Mouse (Mus musculus) forebrain, embryonic 10.5 days (tissue): ENCODE measurements around the gene Rps6kc1. TPM values are rescaled to one million over a fixed set of nuclear protein-coding genes. Genes with fewer than 3 reads are reported as not detected.

ENCODE experiments used
- DNase-seq: peaks from one replicate; pipeline ENCODE4 v3.0.0-alpha.2; 2017; ENCODE audit warnings: low spot score; ENCODE audit errors: extremely low spot score
- H3K27ac ChIP-seq: fragments of 300-500 bp; sonication (generic); 2 replicates; pipeline ENCODE4 v1.5.1; 2016; ENCODE audit warnings: mild to moderate bottlenecking
- H3K27me3 ChIP-seq: fragments of 300-500 bp; sonication (generic); 2 replicates; pipeline ENCODE4 v1.6.1; 2016; ENCODE audit warnings: mild to moderate bottlenecking; ENCODE audit not compliant: poor library complexity, severe bottlenecking
- H3K36me3 ChIP-seq: fragments of 300-500 bp; sonication (generic); replicated peaks from 2 replicates; pipeline ENCODE4 v1.6.1; 2016; ENCODE audit warnings: mild to moderate bottlenecking, moderate library complexity
- H3K4me1 ChIP-seq: fragments of 300-500 bp; sonication (generic); 2 replicates; pipeline ENCODE4 v1.6.1; 2016
- H3K4me3 ChIP-seq: fragments of 300-500 bp; sonication (generic); 2 replicates; pipeline ENCODE4 v1.5.1; 2016; ENCODE audit warnings: mild to moderate bottlenecking, moderate library complexity
- H3K9me3 ChIP-seq: fragments of 300-500 bp; sonication (generic); 2 replicates; pipeline ENCODE4 v1.6.1; 2016; ENCODE audit warnings: mild to moderate bottlenecking, moderate library complexity
- WGBS: fragments of 180-500 bp; shearing (Covaris S2); methylation state at CpG from one replicate; pipeline ENCODE4 v1.1.7; 2016; 5-methylcytosine and 5-hydroxymethylcytosine counted together
- polyA plus RNA-seq: library from polyadenylated mRNA; unstranded; fragments of >200 nt; fragmentation: Nextera tagmentation; extraction: Ambion mirVana; gene quantifications from 2 replicates; pipeline ENCODE4 v1.2.1, GENCODE M21; 2016

Rps6kc1 gene
- polyA plus RNA-seq, 1 experiment from 2014 or later: 17.3 TPM

GRCm38 (mm10) chr1:190816141-190816540 lies 95.4 kb downstream of the Rps6kc1 start:
- Histone ChIP-seq H3K27ac (no peak overlapping the region), H3K4me3 (no peak overlapping the region), H3K4me1 (peaks cover 9% of the 10 kb centered on the region), H3K9me3 (no peaks in the 10 kb centered on the region), H3K36me3 (0 out of 2 replicates have a peak, but pooled peaks cover 2% of the 10 kb centered on the region), H3K27me3 (no peaks in the 10 kb centered on the region)
- 88% methylated on average over 11 of the region's 11 CpGs for WGBS
- no peak for DNase-seq

GRCm38 (mm10) chr1:190810408-190810807 lies 101.2 kb downstream of the Rps6kc1 start:
- WGBS: 82% methylated on average over 6 of the region's 6 CpGs
- Histone ChIP-seq H3K4me3 (no peak overlapping the region), H3K36me3 (peaks cover 9% of the 10 kb centered on the region; the same call in 1 of the 2 replicates), H3K27me3 (no peaks in the 10 kb centered on the region), H3K27ac (no peak overlapping the region), H3K4me1 (peaks cover 24% of the 10 kb centered on the region), H3K9me3 (no peaks in the 10 kb centered on the region)
- DNase-seq: no peak

GRCm38 (mm10) chr1:190808766-190809221 lies 102.8 kb downstream of the Rps6kc1 start:
- H3K9me3 ChIP-seq: no peaks in the 10 kb centered on the region
- peaks cover 9% of the 10 kb centered on the region; the same call in 1 of the 2 replicates for H3K36me3 ChIP-seq
- H3K27ac ChIP-seq: 0 out of 2 replicates have a peak overlapping the region, but pooled peaks have one; percentile 25
- 48% methylated on average over 19 of the region's 19 CpGs for WGBS
- H3K4me3 ChIP-seq: no peak overlapping the region
- peaks cover 18% of the 10 kb centered on the region for H3K4me1 ChIP-seq
- DNase-seq: no peak
- H3K27me3 ChIP-seq: no peaks in the 10 kb centered on the region

- no peaks in the 10 kb centered on the region for H3K9me3 ChIP-seq
- peaks cover 9% of the 10 kb centered on the region; the same call in 1 of the 2 replicates for H3K36me3 ChIP-seq
- no peak overlapping the region for H3K27ac ChIP-seq
- DNase-seq: no peak
- no peak overlapping the region for H3K4me3 ChIP-seq
- WGBS: 93% methylated on average over 8 of the region's 8 CpGs
- no peaks in the 10 kb centered on the region for H3K27me3 ChIP-seq
- peaks cover 14% of the 10 kb centered on the region for H3K4me1 ChIP-seq
Observed at GRCm38 (mm10) chr1:190806817-190807216, 104.8 kb downstream of the Rps6kc1 start.

- peaks cover 17% of the 10 kb centered on the region for H3K36me3 ChIP-seq
- H3K4me1 ChIP-seq: peaks cover 9% of the 10 kb centered on the region
- DNase-seq: no peak
- no peak overlapping the region for H3K4me3 ChIP-seq
- WGBS: 91% methylated on average over 11 of the region's 11 CpGs
- H3K9me3 ChIP-seq: no peaks in the 10 kb centered on the region
- H3K27ac ChIP-seq: no peak overlapping the region
- no peaks in the 10 kb centered on the region for H3K27me3 ChIP-seq
Observed at GRCm38 (mm10) chr1:190798668-190799067, 112.9 kb downstream of the Rps6kc1 start.

- no peak overlapping the region for H3K4me3 ChIP-seq
- 81% methylated on average over 11 of the region's 11 CpGs for WGBS
Observed at GRCm38 (mm10) chr1:190797483-190798058, 114.0 kb downstream of the Rps6kc1 start.

GRCm38 (mm10) chr1:190796745-190797482 lies 114.7 kb downstream of the Rps6kc1 start:
- peaks cover 9% of the 10 kb centered on the region for H3K4me1 ChIP-seq
- H3K4me3 ChIP-seq: no peak overlapping the region
- peaks cover 17% of the 10 kb centered on the region for H3K36me3 ChIP-seq
- 45% methylated on average over 7 of the region's 7 CpGs for WGBS
- H3K9me3 ChIP-seq: no peaks in the 10 kb centered on the region
- DNase-seq: peak; percentile 55
- no peaks in the 10 kb centered on the region for H3K27me3 ChIP-seq
- H3K27ac ChIP-seq: peak overlapping the region; percentile 48; the same call in 1 of the 2 replicates

More at GRCm38 (mm10) chr1:190797483-190798058, 114.0 kb downstream of the Rps6kc1 start:
- H3K4me1 ChIP-seq: peaks cover 9% of the 10 kb centered on the region
- H3K36me3 ChIP-seq: peaks cover 17% of the 10 kb centered on the region
- no peaks in the 10 kb centered on the region for H3K9me3 ChIP-seq
- H3K27me3 ChIP-seq: no peaks in the 10 kb centered on the region
- no peak overlapping the region for H3K27ac ChIP-seq
- DNase-seq: no peak

GRCm38 (mm10) chr1:190791638-190792037 lies 119.9 kb downstream of the Rps6kc1 start:
- H3K27ac ChIP-seq: no peak overlapping the region
- H3K36me3 ChIP-seq: no peaks in the 10 kb centered on the region
- H3K4me3 ChIP-seq: no peak overlapping the region
- 89% methylated on average over 6 of the region's 6 CpGs for WGBS
- H3K27me3 ChIP-seq: no peaks in the 10 kb centered on the region
- no peaks in the 10 kb centered on the region for H3K9me3 ChIP-seq
- H3K4me1 ChIP-seq: peaks cover 9% of the 10 kb centered on the region
- no peak for DNase-seq

GRCm38 (mm10) chr1:190790720-190791119 lies 120.8 kb downstream of the Rps6kc1 start:
- no peaks in the 10 kb centered on the region for H3K9me3 ChIP-seq
- H3K36me3 ChIP-seq: no peaks in the 10 kb centered on the region
- no peak overlapping the region for H3K4me3 ChIP-seq
- H3K27me3 ChIP-seq: no peaks in the 10 kb centered on the region
- no peak overlapping the region for H3K27ac ChIP-seq
- 79% methylated on average over 6 of the region's 6 CpGs for WGBS
- DNase-seq: no peak
- peaks cover 5% of the 10 kb centered on the region; the same call in 1 of the 2 replicates for H3K4me1 ChIP-seq

GRCm38 (mm10) chr1:190777660-190778059 lies 133.9 kb downstream of the Rps6kc1 start:
- H3K36me3 ChIP-seq: peaks cover 12% of the 10 kb centered on the region; the same call in 1 of the 2 replicates
- H3K4me3 ChIP-seq: no peak overlapping the region
- 74% methylated on average over 6 of the region's 6 CpGs for WGBS
- no peaks in the 10 kb centered on the region for H3K9me3 ChIP-seq
- peaks cover 6% of the 10 kb centered on the region; the same call in 1 of the 2 replicates for H3K4me1 ChIP-seq
- no peak for DNase-seq
- H3K27me3 ChIP-seq: no peaks in the 10 kb centered on the region
- H3K27ac ChIP-seq: no peak overlapping the region

- peaks cover 12% of the 10 kb centered on the region; the same call in 1 of the 2 replicates for H3K36me3 ChIP-seq
- WGBS: 89% methylated on average over 9 of the region's 9 CpGs
- H3K27me3 ChIP-seq: no peaks in the 10 kb centered on the region
- peaks cover 6% of the 10 kb centered on the region; the same call in 1 of the 2 replicates for H3K4me1 ChIP-seq
- DNase-seq: no peak
- no peak overlapping the region for H3K4me3 ChIP-seq
- no peak overlapping the region for H3K27ac ChIP-seq
- H3K9me3 ChIP-seq: no peaks in the 10 kb centered on the region
Observed at GRCm38 (mm10) chr1:190776260-190776659, 135.3 kb downstream of the Rps6kc1 start.

- Histone ChIP-seq H3K4me3 (no peak overlapping the region), H3K9me3 (no peaks in the 10 kb centered on the region), H3K36me3 (peaks cover 12% of the 10 kb centered on the region; the same call in 1 of the 2 replicates), H3K4me1 (peaks cover 1% of the 10 kb centered on the region; the same call in 1 of the 2 replicates), H3K27me3 (no peaks in the 10 kb centered on the region), H3K27ac (no peak overlapping the region)
- WGBS: 91% methylated on average over 13 of the region's 13 CpGs
- DNase-seq: no peak
Observed at GRCm38 (mm10) chr1:190772088-190772885, 139.3 kb downstream of the Rps6kc1 start.
